Mouse (Mus musculus) R1 (cell line): Measurements from ENCODE around the gene Rhob.
"Not testable (repeated sequence)": the region's sequence is repeated elsewhere in the genome, so short reads cannot be mapped to it uniquely, and the experiment has no call there.

Source experiments
- DNase-seq: peaks from one replicate; pipeline ENCODE4 v3.0.0-alpha.2; 2018; ENCODE audit warnings: low read depth, low spot score

Gene Rhob

DNA sequence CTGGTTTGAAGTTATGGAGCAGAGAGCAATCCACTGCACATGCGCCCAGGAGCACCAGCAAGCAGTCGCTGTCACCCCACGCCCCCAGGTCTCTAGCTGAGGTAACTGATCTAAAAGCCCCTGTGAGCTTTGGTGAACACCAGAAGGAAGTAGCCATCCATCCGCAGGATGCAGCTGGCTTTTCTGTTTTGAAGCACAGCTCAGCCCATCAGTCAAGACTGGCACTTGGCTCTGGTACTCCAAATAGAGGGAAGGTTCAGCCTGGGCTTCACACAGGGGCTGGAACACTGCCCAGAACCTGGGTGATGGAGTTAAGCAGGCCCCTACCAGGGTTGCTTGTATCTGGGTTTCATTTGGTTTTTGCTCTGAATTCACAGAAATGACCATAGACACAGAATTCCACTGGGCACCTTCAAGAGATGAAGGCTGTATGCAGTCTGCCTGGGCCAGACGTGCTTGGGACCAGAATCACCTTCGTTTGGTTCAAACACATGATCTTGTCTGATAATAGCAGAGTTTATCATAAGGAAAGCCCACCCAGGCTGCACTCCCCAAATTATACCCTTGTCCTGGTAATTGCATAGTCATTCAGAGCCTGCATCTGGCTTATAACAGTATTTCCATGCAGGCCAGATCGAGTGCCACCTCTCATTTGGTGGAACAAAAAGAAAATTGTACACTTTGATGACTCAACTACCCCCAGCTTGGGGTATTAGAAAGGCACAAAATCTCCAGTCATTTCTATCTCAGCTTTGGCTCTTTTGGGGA is 27.0 kb downstream of the Rhob start:
- no peak for DNase-seq

DNA sequence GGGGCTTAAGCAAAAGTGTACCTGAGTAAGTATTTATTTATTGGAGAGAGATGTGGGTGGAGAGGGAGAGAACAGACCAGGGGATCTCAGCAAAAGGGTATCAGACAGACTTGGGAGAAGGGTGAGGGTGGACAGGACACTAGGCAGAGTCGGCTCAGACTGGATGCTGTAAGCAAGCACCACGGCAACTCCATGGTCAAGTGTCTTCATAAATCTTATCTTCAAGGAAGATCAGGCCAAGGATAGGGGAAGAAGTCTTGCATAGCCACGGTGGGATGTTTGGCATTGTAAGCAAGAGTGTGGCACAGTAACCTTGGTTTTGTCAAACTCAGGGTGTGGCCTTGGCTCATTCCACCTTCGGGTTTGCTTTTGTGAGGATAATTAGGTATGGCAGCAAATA is 27.8 kb downstream of the Rhob start:
- no peak for DNase-seq

GRCm38 (mm10) chr12:8470962-8471361 is 28.8 kb downstream of the Rhob start:
- DNase-seq, result no peak

DNA sequence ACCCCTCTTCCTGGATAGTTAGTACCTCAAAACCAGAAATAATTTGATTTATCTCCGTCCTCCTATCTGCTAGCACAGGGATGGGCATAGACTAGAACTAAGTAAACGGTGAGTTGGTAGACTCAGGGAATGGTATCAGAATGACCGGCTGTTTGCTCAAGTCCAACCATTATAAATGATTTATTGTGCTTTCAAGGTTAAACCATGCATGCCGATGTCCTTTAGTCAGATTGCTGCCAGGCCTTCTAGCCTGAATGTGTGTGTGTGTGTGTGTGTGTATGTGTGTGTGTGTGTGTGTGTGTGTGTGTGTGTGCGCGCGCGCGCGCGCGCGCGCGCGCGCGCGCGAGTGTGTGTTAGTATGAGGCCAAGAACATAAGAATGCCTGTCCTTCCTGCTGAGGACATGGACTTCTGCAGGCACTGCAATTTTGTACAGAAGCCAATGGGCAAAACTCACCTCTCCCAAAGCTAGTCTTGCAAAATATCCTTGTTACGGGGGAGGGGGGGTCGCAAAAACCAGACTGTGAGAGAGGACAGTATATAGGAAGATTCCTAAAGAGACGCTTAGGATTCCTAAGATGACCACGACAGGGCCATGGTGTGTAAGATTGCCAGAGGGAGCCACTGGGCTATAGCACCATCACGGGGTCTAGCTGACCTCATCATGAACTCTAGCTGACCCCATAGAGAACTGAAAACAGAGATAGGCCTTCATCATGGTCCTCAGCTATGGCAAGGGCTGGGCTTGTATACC is 29.9 kb downstream of the Rhob start:
- no peak for DNase-seq

GRCm38 (mm10) chr12:8468221-8468865 is 31.5 kb downstream of the Rhob start:
- no peak for DNase-seq

GRCm38 (mm10) chr12:8467029-8467924 is 32.5 kb downstream of the Rhob start:
- no peak for DNase-seq

DNA sequence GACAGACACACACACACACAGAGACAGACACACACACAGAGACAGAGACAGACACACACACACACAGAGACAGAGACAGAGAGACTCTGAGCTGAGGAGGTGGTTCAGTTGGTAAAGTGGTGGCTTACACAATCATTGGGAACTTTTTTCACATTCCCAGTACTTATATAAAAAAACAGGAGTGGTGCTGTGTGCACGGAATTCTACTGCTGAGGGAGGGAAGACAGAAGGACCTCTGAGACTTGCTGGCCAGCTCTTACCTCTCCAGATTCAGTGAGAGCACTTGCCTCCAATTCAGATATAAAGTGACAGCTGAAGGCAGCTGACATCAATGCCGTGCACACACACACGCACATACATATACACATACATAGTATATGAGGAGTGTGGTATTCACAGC is 34.1 kb downstream of the Rhob start:
- DNase-seq, result no peak

DNA sequence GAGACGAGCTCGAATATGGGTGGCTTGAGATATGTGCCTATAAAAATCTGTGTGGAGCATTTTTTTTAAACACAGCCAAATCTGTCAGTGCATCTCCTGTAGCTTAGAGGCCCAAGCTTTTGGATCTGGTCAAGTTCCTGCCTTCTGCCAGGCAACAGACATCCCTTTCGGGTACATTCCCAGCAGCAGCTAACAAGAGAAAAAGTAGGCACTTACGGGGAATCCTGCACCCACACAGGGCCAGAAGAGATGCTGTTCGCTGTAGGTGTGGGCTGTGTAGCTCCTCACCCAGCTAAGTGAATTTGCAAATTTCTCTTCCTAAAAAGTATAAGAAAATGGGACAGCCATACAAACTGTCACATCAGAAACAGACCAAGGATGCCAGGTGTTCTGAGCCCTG is 34.8 kb downstream of the Rhob start:
- DNase-seq, result no peak

- no peak for DNase-seq
Observed at GRCm38 (mm10) chr12:8463599-8464160, 36.1 kb downstream of the Rhob start.

GRCm38 (mm10) chr12:8462533-8462932 is 37.3 kb downstream of the Rhob start:
- no peak for DNase-seq

DNA sequence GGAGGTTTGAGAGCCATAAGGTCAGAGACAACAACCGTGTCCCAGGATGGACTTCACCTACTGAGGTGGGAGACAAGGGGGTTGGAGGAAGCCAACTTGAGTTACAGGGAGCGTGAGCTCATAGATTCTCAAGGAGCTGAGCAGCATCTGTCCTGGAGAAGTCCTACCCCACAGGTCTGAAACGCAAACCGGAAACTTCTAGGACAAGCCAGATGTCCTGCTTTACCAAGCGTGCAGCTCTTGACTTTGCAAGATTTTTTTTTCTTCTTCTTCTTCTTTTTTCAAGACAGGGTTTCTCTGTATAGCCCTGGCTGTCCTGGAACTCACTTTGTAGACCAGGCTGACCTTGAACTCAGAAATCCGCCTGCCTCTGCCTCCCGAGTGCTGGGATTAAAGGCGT is 38.2 kb downstream of the Rhob start:
- not testable (repeated sequence) for DNase-seq

DNA sequence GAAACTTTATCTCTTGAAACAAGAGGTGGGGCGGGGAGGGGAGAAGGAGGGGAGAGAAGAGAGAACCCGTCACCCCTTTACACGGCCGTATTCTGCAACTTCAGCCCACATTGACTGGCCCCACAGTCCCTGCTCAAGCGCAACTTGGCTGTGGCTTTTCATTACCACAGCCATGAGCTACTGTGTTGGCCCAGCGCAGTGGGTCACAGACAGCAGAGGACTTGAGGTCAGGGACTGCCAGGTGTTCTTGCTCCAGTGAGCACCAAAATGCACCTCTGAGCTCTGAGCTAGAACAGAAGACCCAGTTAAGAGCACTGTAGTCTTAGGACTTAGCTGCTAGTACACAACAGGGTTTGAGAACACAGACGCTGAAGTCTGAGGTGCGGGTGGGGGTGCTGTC is 41.4 kb downstream of the Rhob start:
- DNase-seq, result no peak

- no peak for DNase-seq
Observed at GRCm38 (mm10) chr12:8457052-8457451, 42.8 kb downstream of the Rhob start.

- DNase-seq, result no peak
Observed at GRCm38 (mm10) chr12:8455046-8455445, 44.8 kb downstream of the Rhob start.

DNA sequence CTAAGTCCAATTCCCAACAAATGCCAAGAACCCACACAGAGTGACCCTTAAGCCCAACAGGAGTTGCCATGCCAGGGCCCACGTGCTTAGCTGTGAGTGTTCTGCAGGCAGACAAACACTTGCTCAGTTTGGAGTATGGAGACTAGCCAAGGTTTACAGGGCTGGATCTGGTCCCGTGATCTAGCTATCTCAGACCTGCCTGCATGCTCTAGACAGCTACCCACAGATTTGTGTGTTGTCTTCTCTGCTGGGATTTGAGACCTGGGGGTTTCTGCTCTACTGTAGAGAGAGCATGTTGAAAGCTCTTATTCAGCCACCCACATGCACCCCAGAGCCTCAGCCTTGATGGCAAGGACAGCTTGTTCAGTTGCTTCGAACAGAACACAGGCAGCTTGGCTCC is 45.3 kb downstream of the Rhob start:
- no peak for DNase-seq

- no peak for DNase-seq
Observed at GRCm38 (mm10) chr12:8452766-8453621, 46.8 kb downstream of the Rhob start.

DNA sequence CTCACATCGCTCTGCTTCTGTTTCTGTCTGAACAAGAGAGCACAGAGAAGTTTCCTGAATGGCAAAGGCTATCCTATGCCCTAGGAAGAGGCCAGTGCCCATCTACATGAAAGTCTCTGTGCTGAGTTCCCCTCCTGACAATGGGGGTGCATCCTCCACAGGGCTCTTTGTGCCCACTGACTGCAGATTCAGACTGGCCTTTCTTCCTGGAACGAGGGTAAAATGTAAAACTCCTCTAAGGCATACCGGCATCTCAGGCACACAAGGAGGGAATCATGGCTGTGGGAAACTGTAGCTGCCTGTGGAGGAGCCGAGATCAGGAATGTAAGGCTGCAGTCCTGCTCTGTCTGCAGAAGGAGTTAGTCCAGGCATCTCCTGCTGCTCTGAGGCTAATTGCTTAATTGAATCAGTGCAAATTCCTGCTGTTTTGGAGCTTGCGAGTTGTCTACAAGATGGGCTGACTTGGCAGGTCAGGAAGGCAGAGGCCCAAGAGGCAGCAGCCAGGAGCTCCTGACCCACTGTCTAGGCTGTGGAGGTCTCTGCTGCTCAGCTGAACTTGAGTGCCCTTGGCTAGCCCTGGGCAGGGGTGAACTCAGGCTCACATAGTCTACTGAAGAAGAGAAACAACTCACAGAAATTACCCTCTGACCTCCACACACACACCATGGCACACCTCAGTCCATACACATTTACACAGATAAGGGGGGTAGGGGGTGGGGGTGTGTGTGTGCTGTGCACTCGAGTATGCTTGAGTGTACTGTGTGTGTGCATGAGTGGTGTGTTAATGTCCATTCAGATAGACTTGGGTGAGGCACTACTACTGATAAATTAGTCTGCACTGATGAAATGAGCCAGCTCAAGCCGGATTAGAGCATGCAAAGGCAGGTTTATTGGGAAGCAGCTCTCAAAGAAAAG is 48.0 kb downstream of the Rhob start:
- no peak for DNase-seq

DNA sequence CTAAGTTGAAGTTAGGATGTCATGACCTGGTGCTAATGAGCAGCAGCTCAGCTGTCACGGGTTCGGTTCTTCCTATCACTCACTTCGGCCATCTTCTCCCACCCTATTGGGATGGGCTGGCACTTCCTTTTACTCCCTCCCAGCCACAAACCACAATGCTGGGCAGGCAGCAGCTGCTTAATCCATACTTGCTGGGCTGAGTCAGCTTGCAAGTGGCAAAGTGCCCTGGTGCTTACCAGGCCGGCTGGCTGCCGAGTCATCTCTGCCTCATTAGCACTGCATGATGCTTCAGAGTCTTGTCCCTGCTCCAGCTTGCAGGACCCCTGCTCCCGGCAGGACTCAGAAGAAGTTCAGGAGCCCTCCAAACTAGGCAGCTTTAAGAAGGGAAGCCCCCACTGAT is 49.2 kb downstream of the Rhob start:
- DNase-seq, result no peak

DNA sequence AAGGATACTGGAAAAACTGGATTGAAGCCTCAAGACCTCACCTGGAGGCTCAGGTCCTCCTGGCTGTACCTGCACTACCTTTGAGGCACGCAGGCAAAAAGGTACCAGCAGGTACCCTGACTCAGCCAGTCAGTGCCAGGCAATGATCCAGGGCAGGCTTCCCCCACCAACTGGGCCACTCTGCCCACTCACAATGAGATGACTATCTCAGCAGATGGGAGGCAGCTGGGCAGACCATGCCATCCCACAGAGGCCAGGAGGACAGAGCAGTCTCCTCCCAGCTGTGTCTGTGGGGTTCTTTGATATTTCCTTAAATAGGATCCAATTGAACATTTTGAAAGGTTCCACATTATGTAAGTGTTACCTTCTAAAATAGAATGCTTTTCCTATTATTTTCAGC is 49.8 kb downstream of the Rhob start:
- no peak for DNase-seq
